Mouse (Mus musculus) neural tube, embryonic 15.5 days (tissue): Measurements from ENCODE around the gene Tpm3. TPM values are rescaled to one million over a fixed set of nuclear protein-coding genes. Genes with fewer than 3 reads are reported as not detected.

ENCODE experiments used
- ATAC-seq: fragments of 200-750 bp; cut with Nextera tagmentation; 2 replicates; pipeline ENCODE4 v1.8.0; 2017; ENCODE audit warnings: mild to moderate bottlenecking, moderate TSS enrichment, moderate library complexity; ENCODE audit not compliant: low FRiP score
- H3K27ac ChIP-seq: fragments of 300-500 bp; sonication (generic); replicated peaks from 2 replicates; pipeline ENCODE4 v1.5.1; 2015; ENCODE audit warnings: mild to moderate bottlenecking, inconsistent platforms
- H3K27me3 ChIP-seq: fragments of 300-500 bp; sonication (generic); replicated peaks from 2 replicates; pipeline ENCODE4 v1.6.1; 2015; ENCODE audit warnings: inconsistent platforms
- H3K36me3 ChIP-seq: fragments of 300-500 bp; sonication (generic); 2 replicates; pipeline ENCODE4 v1.6.1; 2015; ENCODE audit warnings: inconsistent platforms
- H3K4me1 ChIP-seq: fragments of 300-500 bp; sonication (generic); 2 replicates; pipeline ENCODE4 v1.6.1; 2015; ENCODE audit warnings: inconsistent platforms
- H3K4me2 ChIP-seq: fragments of 300-500 bp; sonication (generic); 2 replicates; pipeline ENCODE4 v1.6.1; 2015; ENCODE audit warnings: inconsistent platforms, mild to moderate bottlenecking, moderate library complexity
- H3K4me3 ChIP-seq: fragments of 300-500 bp; sonication (generic); replicated peaks from 2 replicates; pipeline ENCODE4 v1.5.1; 2015; ENCODE audit warnings: mild to moderate bottlenecking, inconsistent platforms
- H3K9ac ChIP-seq: fragments of 300-500 bp; sonication (generic); replicated peaks from 2 replicates; pipeline ENCODE4 v1.6.1; 2015; ENCODE audit warnings: mild to moderate bottlenecking, inconsistent platforms
- H3K9me3 ChIP-seq: fragments of 300-500 bp; sonication (generic); replicated peaks from 2 replicates; pipeline ENCODE4 v1.6.1; 2016; ENCODE audit warnings: inconsistent platforms
- WGBS: fragments of 180-500 bp; shearing (Covaris S2); methylation state at CpG from one replicate; pipeline ENCODE4 v1.1.7; 2015; ENCODE audit warnings: mixed read lengths; 5-methylcytosine and 5-hydroxymethylcytosine counted together
- microRNA counts: library from miRNA; unstranded; fragments of <30 nt; microRNA quantifications from one replicate; lab custom pipeline; 2016
- microRNA-seq: library from miRNA; unstranded; fragments of <30 nt; microRNA quantifications from one replicate; pipeline ENCODE4, GENCODE M21; 2017
- polyA plus RNA-seq: library from polyadenylated mRNA; unstranded; fragments of >200 nt; fragmentation: Nextera tagmentation; extraction: Ambion mirVana; gene quantifications from 2 replicates; pipeline ENCODE4 v1.2.1, GENCODE M21; 2015

The Tpm3 gene
- polyA plus RNA-seq, 1 experiment from 2014 or later = 313 TPM

GRCm38 (mm10) chr3:90145461-90145860, 73.0 kb downstream of the Tpm3 start:
- no peaks in the 10 kb centered on the region for H3K27me3 ChIP-seq
- ATAC-seq = no peak
- WGBS = 73% methylated on average over 3 of the region's 3 CpGs

GRCm38 (mm10) chr3:90146651-90147050, 74.2 kb downstream of the Tpm3 start:
- Histone ChIP-seq H3K36me3 (no peaks in the 10 kb centered on the region), H3K4me1 (no peaks in the 10 kb centered on the region), H3K9me3 (no peaks in the 10 kb centered on the region), H3K27ac (no peak overlapping the region), H3K9ac (no peak overlapping the region), H3K27me3 (no peaks in the 10 kb centered on the region), H3K4me2 (no peak overlapping the region), H3K4me3 (no peak overlapping the region)
- ATAC-seq = no peak; the same call in 1 of the 2 replicates
- 57% methylated on average over 1 of the region's 1 CpGs for WGBS

More at GRCm38 (mm10) chr3:90145461-90145860, 73.0 kb downstream of the Tpm3 start:
- Histone ChIP-seq H3K9ac (no peak overlapping the region), H3K27ac (no peak overlapping the region), H3K4me2 (no peak overlapping the region), H3K4me1 (no peaks in the 10 kb centered on the region), H3K4me3 (no peak overlapping the region), H3K9me3 (no peaks in the 10 kb centered on the region), H3K36me3 (no peaks in the 10 kb centered on the region)

MicroRNA genes within 50 kb of the gene (microRNA counts, 519-probe panel; counts per million panel counts)
- 3,161 counts per million, percentile 77 among the panel's probes with 10 or more counts for microRNA mmu-miR-190b (lab: Ali Mortazavi, UCI)

Small RNA genes lying within 50 kb of the gene (microRNA-seq; reads per million reads assigned to microRNA genes)
- 12.3 reads per million, percentile 28 among the genes with 10 or more reads in this experiment for gene Mir190b

Other genes starting within 250 kb of the Tpm3 start
- 1.4 and 2.0 TPM in 2 replicates for gene She, start 241.3 kb upstream of the Tpm3 start, polyA plus RNA-seq
- gene Il6ra, start 159.5 kb upstream of the Tpm3 start, polyA plus RNA-seq = 1.2 and 1.5 TPM in 2 replicates
- gene Atp8b2, start 109.1 kb upstream of the Tpm3 start, polyA plus RNA-seq = 11.9 and 12.9 TPM in 2 replicates
- gene Hax1, start 73.9 kb upstream of the Tpm3 start, polyA plus RNA-seq = 105 and 114 TPM in 2 replicates
- gene 4933434E20Rik, start 21.0 kb upstream of the Tpm3 start, polyA plus RNA-seq = 204 and 206 TPM in 2 replicates
- gene Ubap2l, start 20.0 kb upstream of the Tpm3 start, polyA plus RNA-seq = 122 and 129 TPM in 2 replicates
- gene Nup210l, start 31.5 kb downstream of the Tpm3 start, polyA plus RNA-seq = 0.09 and 0.17 TPM in 2 replicates
- 856 and 950 TPM in 2 replicates for gene Rps27, start 141.0 kb downstream of the Tpm3 start, polyA plus RNA-seq
- gene Rab13, start 141.0 kb downstream of the Tpm3 start, polyA plus RNA-seq = 23.1 and 25.2 TPM in 2 replicates
- gene Jtb, start 158.9 kb downstream of the Tpm3 start, polyA plus RNA-seq = 93.0 and 93.3 TPM in 2 replicates
- 0.82 and 2.2 TPM in 2 replicates for gene Creb3l4, start 170.9 kb downstream of the Tpm3 start, polyA plus RNA-seq
- gene Slc39a1, start 175.5 kb downstream of the Tpm3 start, polyA plus RNA-seq = 49.3 and 56.0 TPM in 2 replicates
- 20.7 and 28.1 TPM in 2 replicates for gene Crtc2, start 181.5 kb downstream of the Tpm3 start, polyA plus RNA-seq
- 7.3 and 9.0 TPM in 2 replicates for gene Dennd4b, start 192.5 kb downstream of the Tpm3 start, polyA plus RNA-seq
- 13.2 and 15.0 TPM in 2 replicates for gene Gatad2b, start 220.5 kb downstream of the Tpm3 start, polyA plus RNA-seq